Mouse (Mus musculus) c-Kit-positive CD71-negative TER-119-negative erythroid progenitor cells, embryonic 14.5 days (primary cell): Measurements from ENCODE around the gene Dscam.

Source experiments
- DNase-seq: peaks from one replicate; pipeline ENCODE4 v3.0.0-alpha.2; 2013; ENCODE audit warnings: low read depth

The Dscam gene

DNA sequence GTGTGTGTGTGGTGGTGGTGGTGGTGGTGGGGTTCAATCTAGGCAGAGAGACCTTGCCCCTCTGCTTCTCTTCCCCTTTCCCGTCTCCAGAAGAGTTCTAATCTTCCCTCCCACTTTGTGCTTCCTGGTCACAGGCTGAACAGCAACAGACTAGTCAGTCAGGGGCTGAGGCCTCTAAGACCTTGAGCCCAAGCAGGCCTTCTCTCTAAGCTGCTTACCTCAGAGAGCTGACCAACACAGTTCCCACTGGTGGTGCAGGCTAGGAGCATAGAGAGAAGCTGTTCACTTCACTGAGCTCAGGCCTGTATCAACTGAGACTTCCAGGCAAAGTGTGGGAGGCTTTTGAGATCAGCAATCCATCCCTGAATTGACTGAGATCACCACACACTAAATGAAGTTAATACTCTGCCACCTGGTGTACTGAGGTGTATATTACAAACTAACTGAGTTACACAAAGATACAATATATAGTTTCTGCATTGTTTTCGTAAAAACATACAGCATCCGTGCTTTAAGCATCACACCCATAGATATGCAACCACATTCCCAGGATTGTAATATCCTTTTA lies 153.3 kb downstream of the Dscam start:
- DNase-seq, result no peak

DNA sequence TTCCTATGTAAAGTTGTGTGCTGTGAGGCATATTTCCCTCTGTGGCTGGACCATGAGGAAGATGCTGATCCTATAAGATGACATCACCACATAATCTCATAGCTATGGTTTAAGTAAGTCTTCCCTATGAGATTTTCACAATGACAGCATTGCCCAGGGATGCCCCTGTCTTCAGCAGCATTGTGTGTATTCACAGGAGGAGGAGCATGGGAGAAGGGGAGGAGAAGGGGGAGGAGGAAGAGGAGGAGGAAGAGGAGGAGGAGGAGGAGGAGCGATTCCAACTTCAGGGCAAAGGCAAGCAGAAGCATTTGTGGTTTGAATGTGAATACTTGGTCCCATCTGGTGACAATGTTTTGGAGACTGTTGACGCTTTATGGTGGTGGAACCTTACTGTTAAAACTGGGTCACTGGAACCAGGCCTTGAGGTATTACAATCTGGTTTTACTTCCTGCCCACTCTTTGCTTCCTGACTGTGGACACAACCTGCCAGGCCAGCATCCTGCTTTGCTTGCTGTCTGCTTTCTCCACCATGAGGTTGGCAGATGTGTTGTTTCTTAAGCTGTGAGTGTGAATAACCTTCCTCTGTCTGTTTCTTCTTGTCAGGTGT lies 154.2 kb downstream of the Dscam start:
- DNase-seq, result no peak

- DNase-seq, result no peak
Measured at GRCm38 (mm10) chr16:97014343-97014742, 156.2 kb downstream of the Dscam start.

GRCm38 (mm10) chr16:97009116-97010055 lies 161.2 kb downstream of the Dscam start:
- DNase-seq, result no peak

DNA sequence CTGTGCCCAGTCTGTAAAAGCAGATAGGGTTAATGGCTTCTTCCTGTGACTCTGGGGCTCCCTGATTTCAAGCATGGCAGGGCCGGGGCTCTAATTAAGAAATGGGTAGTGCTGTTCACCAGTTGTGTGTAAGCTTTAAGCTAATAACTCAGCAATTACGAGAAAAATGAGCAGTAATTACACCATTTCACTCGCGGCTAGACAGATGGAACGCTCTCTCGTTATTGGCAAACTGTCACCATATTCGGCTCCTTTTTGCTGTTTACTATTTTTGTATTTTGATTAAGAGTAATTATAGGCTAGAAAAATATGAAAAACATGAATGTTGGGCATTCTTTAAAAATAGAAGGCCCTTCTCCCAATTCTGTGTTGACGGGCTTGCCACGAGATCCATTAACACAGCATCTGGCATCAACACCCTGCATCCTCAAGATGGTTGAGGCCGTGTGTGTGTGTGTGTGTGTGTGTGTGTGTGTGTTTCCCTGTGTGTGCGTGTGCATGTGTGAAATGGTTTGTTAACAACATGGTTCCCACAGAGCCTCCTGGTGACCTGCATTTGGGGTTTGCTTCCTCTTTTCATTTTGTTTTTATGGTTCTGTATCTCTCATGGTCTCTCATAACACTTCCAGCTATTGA lies 162.5 kb downstream of the Dscam start:
- no peak for DNase-seq

DNA sequence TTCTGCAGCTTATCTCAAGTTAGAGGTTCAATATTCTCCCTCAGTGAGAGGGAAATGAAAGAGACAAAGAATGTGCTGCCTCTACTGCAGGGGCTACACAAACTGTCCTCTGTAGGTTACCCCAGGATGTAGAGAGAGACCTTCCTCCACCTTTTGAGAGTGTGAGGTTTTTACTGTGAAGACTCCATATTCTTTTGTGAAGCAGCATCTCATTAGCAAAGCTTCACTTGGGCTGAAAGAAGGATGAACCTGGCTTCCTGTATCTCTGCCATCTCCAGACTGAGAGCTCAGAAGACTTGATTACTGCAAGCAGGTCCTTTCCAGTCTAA lies 163.7 kb downstream of the Dscam start:
- no peak for DNase-seq

DNA sequence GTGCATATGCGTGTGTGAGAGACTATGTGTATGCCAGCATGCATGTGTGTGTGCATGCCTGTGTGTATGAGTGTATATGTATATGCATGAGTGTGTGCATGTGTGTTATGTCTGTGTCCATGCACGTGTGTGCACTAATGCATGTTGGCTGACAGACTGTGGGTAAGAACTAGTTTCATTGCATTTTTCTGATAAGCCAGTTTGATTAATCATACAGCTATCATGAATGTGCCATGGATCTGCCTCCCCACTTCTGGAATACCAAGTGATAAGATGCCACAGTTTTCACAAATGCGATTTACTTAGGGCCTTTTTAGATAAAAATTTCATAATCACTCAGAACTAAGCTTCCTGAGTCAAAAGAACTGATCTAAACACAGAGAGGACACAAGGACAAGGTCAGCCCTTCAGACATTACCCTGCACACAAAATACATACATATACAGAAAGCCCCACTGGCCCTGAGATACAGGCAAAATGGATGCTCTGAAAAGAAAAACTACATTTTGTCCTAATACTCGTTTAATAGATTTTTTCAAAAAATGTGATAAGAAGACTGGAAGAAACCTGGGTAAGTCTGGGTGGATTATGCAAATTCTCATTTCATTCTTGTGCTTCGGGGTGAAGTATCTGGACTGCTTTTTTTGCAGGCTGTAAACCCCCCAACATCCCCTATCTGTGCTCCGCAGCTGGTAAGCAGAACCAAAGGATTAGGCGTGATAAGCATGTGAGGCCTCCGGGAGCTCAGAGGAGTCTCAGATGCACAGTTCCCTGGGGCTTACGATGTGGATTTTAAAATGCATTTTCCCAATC lies 164.3 kb downstream of the Dscam start:
- DNase-seq, result peak; percentile 14

DNA sequence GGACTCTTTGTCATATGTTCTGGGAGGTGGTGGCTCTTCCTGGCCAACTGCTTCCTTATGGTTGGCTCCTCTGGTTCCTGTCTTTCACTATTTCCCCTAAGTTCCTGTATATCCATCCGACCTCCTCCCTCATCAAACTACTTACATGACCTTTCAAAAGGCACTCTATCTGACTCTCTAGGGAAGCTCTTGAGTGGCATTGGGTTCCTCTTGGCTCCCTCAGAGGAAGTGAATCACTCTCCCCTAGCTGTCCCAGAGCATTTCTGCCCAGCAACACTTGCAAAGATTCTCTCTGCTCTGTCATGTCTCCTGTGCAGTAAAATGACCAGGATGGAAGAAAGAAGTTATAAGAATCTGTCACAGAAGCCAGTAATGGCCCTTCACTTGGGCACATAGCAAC lies 166.6 kb downstream of the Dscam start:
- no peak for DNase-seq

DNA sequence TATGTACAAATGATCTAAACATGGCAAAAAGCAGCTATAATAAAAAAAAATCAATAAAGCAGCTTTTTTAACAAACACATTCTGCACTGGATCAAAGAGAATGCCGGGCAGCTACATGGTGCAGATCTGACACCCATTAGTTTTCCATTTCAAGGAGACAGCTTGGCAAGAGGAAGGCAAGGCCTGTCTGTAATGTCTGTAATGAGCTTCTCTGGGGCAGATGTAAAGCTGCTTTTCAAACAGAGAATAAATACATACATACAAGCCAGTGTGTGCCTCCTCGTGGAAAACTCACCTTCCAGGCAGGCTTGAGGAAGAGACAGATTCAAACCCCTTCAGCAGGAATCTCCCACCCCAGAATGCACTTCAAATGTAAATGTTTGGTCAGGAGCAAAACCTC lies 167.7 kb downstream of the Dscam start:
- DNase-seq, result no peak

- no peak for DNase-seq
Measured at GRCm38 (mm10) chr16:97002189-97002588, 168.4 kb downstream of the Dscam start.

- DNase-seq, result no peak
Measured at GRCm38 (mm10) chr16:96996854-96997253, 173.7 kb downstream of the Dscam start.

- DNase-seq, result no peak
Measured at GRCm38 (mm10) chr16:96995858-96996257, 174.7 kb downstream of the Dscam start.

- DNase-seq, result no peak
Measured at GRCm38 (mm10) chr16:96987396-96987795, 183.2 kb downstream of the Dscam start.

- DNase-seq, result no peak
Measured at GRCm38 (mm10) chr16:96973300-96973699, 197.3 kb downstream of the Dscam start.

DNA sequence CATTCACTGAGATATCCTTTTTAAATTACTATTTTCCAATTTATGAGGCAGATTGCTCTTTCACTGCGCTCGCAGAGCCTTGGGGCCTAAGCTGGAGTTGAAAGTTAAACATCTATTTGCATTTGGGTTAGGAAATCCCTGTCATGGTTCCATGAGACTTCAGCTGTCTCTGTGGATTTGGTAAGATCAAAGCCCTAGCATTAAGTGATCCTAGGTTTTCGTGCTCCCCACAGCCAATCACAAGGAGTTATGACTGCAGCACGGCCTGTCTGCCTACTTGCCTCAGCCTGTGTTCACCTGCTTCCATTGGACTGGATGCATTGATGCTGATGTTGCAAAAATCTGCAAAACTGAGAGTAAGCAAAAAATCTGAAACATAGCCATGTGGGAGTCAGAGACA lies 198.8 kb downstream of the Dscam start:
- DNase-seq, result no peak

DNA sequence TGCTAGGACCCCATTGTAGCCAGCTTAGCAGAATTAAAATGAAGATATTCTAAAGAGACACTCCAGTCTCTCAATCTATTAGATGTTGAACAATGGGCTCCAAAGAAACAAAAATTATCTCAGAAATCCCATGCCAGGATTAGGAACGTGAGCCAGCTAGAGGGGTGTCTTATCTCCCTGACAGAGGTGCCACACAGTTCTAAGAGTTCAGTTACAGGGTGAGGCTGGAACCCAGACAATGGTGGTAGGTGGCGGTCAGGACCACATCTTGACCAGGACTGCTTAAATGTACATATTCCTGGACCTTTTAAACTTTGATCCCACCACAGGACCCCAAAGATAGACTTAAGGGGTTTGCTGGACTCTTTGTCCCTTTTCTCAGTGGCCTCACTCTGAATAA lies 200.1 kb downstream of the Dscam start:
- DNase-seq, result no peak

DNA sequence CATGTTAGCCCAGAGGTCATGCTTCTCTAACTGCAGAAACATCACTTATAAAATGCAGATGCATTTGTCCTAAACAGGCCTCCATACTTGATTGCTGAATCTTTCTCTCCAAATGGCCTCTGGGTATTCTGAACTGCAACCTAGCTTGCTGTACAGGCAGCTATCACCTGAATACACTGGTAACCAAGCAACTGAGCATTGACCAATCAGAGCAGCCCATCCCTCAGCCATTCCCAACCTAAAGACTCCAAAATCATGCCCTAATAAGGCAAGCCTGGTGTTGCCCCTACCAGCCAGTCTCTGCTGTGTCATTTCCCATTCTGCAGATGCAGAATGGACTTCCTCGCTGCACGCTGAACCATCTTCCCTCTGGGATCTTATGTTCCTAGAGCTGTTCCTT lies 200.9 kb downstream of the Dscam start:
- no peak for DNase-seq

DNA sequence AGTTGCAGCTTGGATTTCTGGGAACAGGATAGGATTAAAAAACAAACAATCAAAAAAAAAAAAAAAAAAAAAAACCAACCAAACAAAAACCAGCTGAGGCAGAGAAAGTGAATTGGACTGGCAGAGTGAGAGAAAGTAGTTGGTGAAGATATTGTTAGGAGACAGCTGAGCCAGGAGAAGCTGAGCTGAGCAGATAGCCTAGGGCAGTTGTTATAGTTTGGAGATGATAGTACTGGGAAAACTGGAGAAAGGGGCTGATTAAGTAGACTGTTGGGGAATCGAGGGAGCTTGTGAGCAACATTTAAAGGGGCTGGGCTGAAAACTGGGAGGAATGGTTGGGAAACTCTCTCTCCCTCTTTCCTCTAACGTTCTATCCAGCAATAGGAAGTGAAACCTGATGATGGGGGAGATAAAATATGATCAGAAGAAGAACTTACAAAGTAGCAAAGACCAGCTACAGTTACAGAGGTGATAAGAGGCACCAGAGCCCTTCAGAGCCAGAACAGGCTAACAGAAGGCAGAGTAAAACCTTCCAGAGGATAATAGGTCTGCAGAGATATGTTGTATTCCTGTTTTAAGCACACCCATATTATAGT lies 201.6 kb downstream of the Dscam start:
- DNase-seq, result no peak

DNA sequence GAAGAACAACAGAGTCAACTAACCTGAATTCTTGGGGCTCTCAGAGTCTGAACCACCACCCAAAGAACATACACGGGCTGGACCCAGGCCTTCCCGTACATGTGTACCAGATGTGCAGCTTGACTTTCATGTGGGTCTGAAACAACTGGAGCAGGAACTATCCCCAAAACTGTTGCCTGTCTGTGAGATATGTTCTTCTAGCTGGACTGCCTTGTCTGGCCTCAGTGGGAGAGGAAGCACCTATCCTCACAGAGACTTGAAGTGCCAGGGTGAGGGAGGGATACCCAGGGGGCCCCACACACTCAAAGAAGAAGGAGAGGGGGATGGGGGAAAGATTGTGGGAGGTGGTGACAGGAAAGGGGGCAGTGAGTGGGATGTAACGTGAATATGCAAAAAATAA lies 210.9 kb downstream of the Dscam start:
- DNase-seq, result no peak

GRCm38 (mm10) chr16:96945468-96946302 lies 224.9 kb downstream of the Dscam start:
- DNase-seq, result no peak

- no peak for DNase-seq
Measured at GRCm38 (mm10) chr16:96943648-96944047, 226.9 kb downstream of the Dscam start.
